Mouse (Mus musculus) ovary, adult 10 weeks (tissue): Measurements from ENCODE around the gene Abhd14b. TPM values are rescaled to one million over a fixed set of nuclear protein-coding genes. Genes with fewer than 3 reads are reported as not detected.

Experiments used
- polyA plus RNA-seq: library from polyadenylated mRNA; stranded (reverse); fragments of 350-450 nt; fragmentation: Illumina TruSeq; extraction: RNeasy Lipid Tissue Mini Kit (QIAGEN cat#74804); gene quantifications from one replicate; pipeline ENCODE4 v1.2.3, GENCODE M21; 2014

Abhd14b gene
- 7.1 TPM for polyA plus RNA-seq

GRCm38 (mm10) chr9:106447348-106447747 is at the start of gene Abhd14b, which contains the start of gene Abhd14a:
TSS of gene Abhd14b (plus strand) at chr9:106447459.
TSS of gene Abhd14a (minus strand) at chr9:106447678.

GRCm38 (mm10) chr9:106429221-106430014 is 17.8 kb upstream of the Abhd14b start, which contains the start of gene Rpl29:
TSS of gene Rpl29 (plus strand) at chr9:106429454.

GRCm38 (mm10) chr9:106453271-106454070 is 6.2 kb downstream of the Abhd14b start, which contains the start of gene Pcbp4:
TSS of gene Pcbp4 (plus strand) at chr9:106453291.

GRCm38 (mm10) chr9:106465571-106466200 is 18.4 kb downstream of the Abhd14b start, which contains the start of gene Gpr62:
TSS of gene Gpr62 (minus strand) at chr9:106465938.

GRCm38 (mm10) chr9:106475663-106476001 is 28.4 kb downstream of the Abhd14b start, which contains the start of gene Rrp9:
TSS of gene Rrp9 (plus strand) at chr9:106475963.

GRCm38 (mm10) chr9:106476924-106477484 is 29.7 kb downstream of the Abhd14b start, which contains the start of gene Parp3:
TSS of gene Parp3 (minus strand) at chr9:106476949.

GRCm38 (mm10) chr9:106499667-106500066 is 52.4 kb downstream of the Abhd14b start, which contains the start of gene Iqcf1:
TSS of gene Iqcf1 (plus strand) at chr9:106499967.

Other genes with a start within 250 kb of the Abhd14b start
- 3.6 TPM for gene Ppm1m, start 247.7 kb upstream of the Abhd14b start, polyA plus RNA-seq
- not detected for gene Twf2, start 244.4 kb upstream of the Abhd14b start, polyA plus RNA-seq
- 0.11 TPM for gene Tlr9, start 224.9 kb upstream of the Abhd14b start, polyA plus RNA-seq
- gene Alas1, start 198.8 kb upstream of the Abhd14b start, polyA plus RNA-seq: 30.9 TPM
- gene Poc1a, start 166.4 kb upstream of the Abhd14b start, polyA plus RNA-seq: 2.0 TPM
- 23.3 TPM for gene Dusp7, start 78.8 kb upstream of the Abhd14b start, polyA plus RNA-seq
- 40.9 TPM for gene Rpl29, start 18.0 kb upstream of the Abhd14b start, polyA plus RNA-seq
- gene Acy1, start 9.1 kb upstream of the Abhd14b start, polyA plus RNA-seq: not detected
- 1.3 TPM for gene Abhd14a, start 219 bp downstream of the Abhd14b start, polyA plus RNA-seq
- not detected for gene Pcbp4, start 5.8 kb downstream of the Abhd14b start, polyA plus RNA-seq
- not detected for gene Gpr62, start 18.5 kb downstream of the Abhd14b start, polyA plus RNA-seq
- not detected for gene Rrp9, start 28.5 kb downstream of the Abhd14b start, polyA plus RNA-seq
- 4.7 TPM for gene Parp3, start 29.5 kb downstream of the Abhd14b start, polyA plus RNA-seq
- gene Iqcf1, start 52.5 kb downstream of the Abhd14b start, polyA plus RNA-seq: not detected
- gene Iqcf5, start 67.1 kb downstream of the Abhd14b start, polyA plus RNA-seq: not detected
- not detected for gene Iqcf3, start 114.2 kb downstream of the Abhd14b start, polyA plus RNA-seq
- gene Iqcf4, start 123.5 kb downstream of the Abhd14b start, polyA plus RNA-seq: not detected
- gene Iqcf6, start 179.1 kb downstream of the Abhd14b start, polyA plus RNA-seq: not detected
- not detected for gene Grm2, start 208.6 kb downstream of the Abhd14b start, polyA plus RNA-seq
- 3.9 TPM for gene Tex264, start 238.5 kb downstream of the Abhd14b start, polyA plus RNA-seq